Mouse (Mus musculus): Measurements from ENCODE around the gene C1qtnf7. TPM values are rescaled to one million over a fixed set of nuclear protein-coding genes. Genes with fewer than 3 reads are reported as not detected.

C1qtnf7 gene
- total RNA-seq (2023) = not detected

DNA sequence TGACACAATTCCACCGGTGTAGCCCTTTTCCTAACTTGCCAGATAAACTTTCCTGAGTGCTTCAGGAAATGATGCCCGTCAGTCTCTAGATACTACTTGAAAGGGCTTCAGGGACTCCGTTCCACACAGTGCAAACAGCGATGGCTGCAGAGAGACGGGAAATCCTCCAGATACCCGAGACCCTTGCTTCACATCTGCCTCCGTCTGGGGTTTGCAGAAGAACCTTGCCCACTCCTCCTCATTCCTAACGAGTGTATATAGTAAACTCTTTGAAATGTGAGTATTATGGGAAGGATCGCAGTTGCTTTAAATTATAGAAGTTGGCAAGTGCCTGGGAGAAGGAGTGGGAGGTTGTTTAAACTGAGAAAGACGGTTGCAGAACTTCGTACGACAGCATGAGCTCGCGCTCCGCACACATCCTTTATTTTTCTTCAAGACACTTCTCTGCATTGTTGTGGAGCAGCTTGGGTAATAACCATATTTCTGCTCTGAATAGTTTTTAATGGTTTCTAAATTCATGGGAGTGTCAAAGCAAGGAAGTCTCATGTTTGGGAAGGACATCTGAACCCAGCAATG lies at the start of gene C1qtnf7:
C1qtnf7 (plus strand) TSS at position 138 of the 576 bp plus-strand sequence.

DNA sequence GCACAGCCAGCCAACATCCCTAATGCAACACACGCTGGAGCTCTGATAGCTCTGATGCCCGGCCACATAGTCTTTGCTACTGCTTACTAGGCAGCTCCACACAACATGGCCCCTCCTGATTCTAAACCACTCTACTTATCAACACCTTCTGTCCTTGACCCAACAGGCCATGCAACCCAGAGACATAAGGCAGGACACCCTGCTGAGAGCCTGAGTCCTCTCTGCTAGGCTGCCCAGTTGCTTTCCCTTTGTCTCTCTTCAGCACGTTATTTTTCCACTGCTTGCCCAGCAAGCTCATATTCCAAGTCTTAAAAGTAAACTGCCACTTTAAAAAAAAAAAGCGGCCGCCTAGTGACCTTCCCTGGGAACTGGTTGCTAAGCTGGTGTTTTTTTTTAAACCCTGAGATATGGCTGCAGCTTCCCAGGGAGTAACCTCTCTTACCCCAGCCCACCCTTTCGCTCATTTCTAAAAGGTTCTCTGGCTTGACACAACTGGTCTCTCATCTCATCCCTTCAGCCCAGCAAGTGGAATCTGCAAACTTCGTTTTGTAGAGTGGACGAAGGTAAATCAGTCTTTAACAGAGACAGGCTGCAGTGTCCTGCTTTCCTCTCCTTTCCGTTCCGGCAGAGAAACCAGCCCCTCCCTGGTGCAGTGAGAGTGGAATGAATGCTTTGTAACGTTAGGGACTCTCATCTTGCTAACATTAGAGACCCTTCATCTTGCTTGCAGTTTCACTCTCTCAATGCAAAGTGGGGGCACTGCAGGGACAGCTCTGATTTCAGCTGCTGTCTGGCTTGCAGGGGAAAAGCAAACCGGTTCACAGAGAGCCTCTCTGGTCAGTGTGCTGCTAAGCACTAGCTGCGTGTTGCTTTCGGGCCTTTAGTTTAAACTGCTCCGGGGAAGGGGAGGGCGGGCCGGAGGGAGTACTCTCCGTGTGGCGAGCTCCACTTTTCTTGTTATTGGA lies 146.9 kb downstream of the C1qtnf7 start, which contains the start of gene Cc2d2a:
Cc2d2a (plus strand) TSS at position 350 of the 965 bp plus-strand sequence.

Other genes with a start within 250 kb of the C1qtnf7 start
- gene Cc2d2a, start 146.8 kb downstream of the C1qtnf7 start, total RNA-seq (2023) = under 1 TPM; 0.22 to 0.38 TPM